Mouse (Mus musculus) left cerebral cortex, adult 2 months (tissue): ENCODE measurements around the gene Vwa3a. TPM values are rescaled to one million over a fixed set of nuclear protein-coding genes. Genes with fewer than 3 reads are reported as not detected.

Experiments used
- DNase-seq, 2 experiments: peaks; one replicate each; pipeline ENCODE4 v3.0.0; 2021 to 2022; ENCODE audit warnings: low spot score in 2 of 2, mixed read lengths in 1 of 2; ENCODE audit errors: extremely low spot score in 1 of 2
- H3K27ac ChIP-seq: fragments of 200-600 bp; 2 replicates; pipeline ENCODE4 v1.8.1; 2022
- H3K4me3 ChIP-seq: fragments of 200-600 bp; 2 replicates; pipeline ENCODE4 v1.8.1; 2022
- CTCF ChIP-seq: fragments of 200-600 bp; IDR thresholded peaks from 2 replicates; pipeline ENCODE4 v1.8.1; 2022; ENCODE audit warnings: antibody characterized with exemption, mild to moderate bottlenecking, moderate library complexity
- intact Hi-C: fragments of 180-260 bp; cut with DNase I; formaldehyde crosslinking; loops from one replicate; pipeline ENCODE4 v1.15.1; 2025
- total RNA-seq, 2 experiments: library from RNA; stranded (reverse); gene quantifications; 2 replicates each; pipeline ENCODE4 v1.2.3; 2021

Gene Vwa3a
- total RNA-seq, 2 experiments from 2014 or later = 12.7 to 14.8 TPM

- intact Hi-C loops = no loop called here
- no peak overlapping the region for H3K27ac ChIP-seq
- H3K4me3 ChIP-seq = no peak overlapping the region
- no peak for TF ChIP-seq CTCF
- DNase-seq = no peak
These were observed 17.7 kb upstream of the Vwa3a start for GRCm38 (mm10) chr7:120721456-120721855.

GRCm38 (mm10) chr7:120722063-120722462 is 17.1 kb upstream of the Vwa3a start:
- H3K4me3 ChIP-seq = no peak overlapping the region
- no peak overlapping the region for H3K27ac ChIP-seq
- intact Hi-C loops = no loop called here
- no peak for DNase-seq
- no peak for TF ChIP-seq CTCF

GRCm38 (mm10) chr7:120722839-120723278 is 16.3 kb upstream of the Vwa3a start:
- H3K27ac ChIP-seq = peak overlapping the region; percentile 30; the same call in 1 of the 2 replicates
- peak in 1 of 2 experiments; percentile 38 for DNase-seq
- H3K4me3 ChIP-seq = no peak overlapping the region
- no peak for TF ChIP-seq CTCF
- intact Hi-C loops = no loop called here

GRCm38 (mm10) chr7:120727581-120727980 is 11.5 kb upstream of the Vwa3a start:
- TF ChIP-seq CTCF = peak; percentile 86
- H3K4me3 ChIP-seq = no peak overlapping the region
- H3K27ac ChIP-seq = no peak overlapping the region
- peak in 1 of 2 experiments; percentile 39 for DNase-seq
- intact Hi-C loops = loop anchor here (2.0 kb wide), 1 partner anchor 57 kb away; the partner anchor contains the start of gene Pdzd9

GRCm38 (mm10) chr7:120729635-120730034 is 9.5 kb upstream of the Vwa3a start:
- intact Hi-C loops = no loop called here
- no peak overlapping the region for H3K27ac ChIP-seq
- H3K4me3 ChIP-seq = no peak overlapping the region
- no peak for DNase-seq
- no peak for TF ChIP-seq CTCF

GRCm38 (mm10) chr7:120732906-120733305 is 6.2 kb upstream of the Vwa3a start:
- intact Hi-C loops = no loop called here
- no peak for DNase-seq
- Histone ChIP-seq H3K27ac (no peak overlapping the region), H3K4me3 (no peak overlapping the region)
- TF ChIP-seq CTCF = no peak

GRCm38 (mm10) chr7:120739558-120740101 is 512 bp downstream of the Vwa3a start:
- no peak; the same call in 1 of the 2 replicates for TF ChIP-seq CTCF
- intact Hi-C loops = no loop called here
- peak in 1 of 2 experiments; percentile 45 for DNase-seq
- peak overlapping the region; percentile 0; the same call in 1 of the 2 replicates for H3K4me3 ChIP-seq
- peak overlapping the region; percentile 76 for H3K27ac ChIP-seq

GRCm38 (mm10) chr7:120743366-120744351 is 4.5 kb downstream of the Vwa3a start:
- intact Hi-C loops = no loop called here
- no peak for DNase-seq
- TF ChIP-seq CTCF = no peak
- H3K4me3 ChIP-seq = no peak overlapping the region
- H3K27ac ChIP-seq = no peak overlapping the region

- no peak for TF ChIP-seq CTCF
- no peak overlapping the region for H3K4me3 ChIP-seq
- H3K27ac ChIP-seq = no peak overlapping the region
- intact Hi-C loops = no loop called here
- no peak for DNase-seq
These were observed 5.5 kb downstream of the Vwa3a start for GRCm38 (mm10) chr7:120744606-120745005.

- Histone ChIP-seq H3K4me3 (no peak overlapping the region), H3K27ac (no peak overlapping the region)
- DNase-seq = no peak
- TF ChIP-seq CTCF = no peak
- intact Hi-C loops = no loop called here
These were observed 6.9 kb downstream of the Vwa3a start for GRCm38 (mm10) chr7:120746029-120746428.

- Histone ChIP-seq H3K4me3 (no peak overlapping the region), H3K27ac (no peak overlapping the region)
- no peak for TF ChIP-seq CTCF
- intact Hi-C loops = no loop called here
- DNase-seq = no peak
These were observed 7.7 kb downstream of the Vwa3a start for GRCm38 (mm10) chr7:120746821-120747220.

GRCm38 (mm10) chr7:120748478-120748877 is 9.4 kb downstream of the Vwa3a start:
- Histone ChIP-seq H3K27ac (no peak overlapping the region), H3K4me3 (no peak overlapping the region)
- TF ChIP-seq CTCF = no peak
- intact Hi-C loops = no loop called here
- no peak for DNase-seq
